14 mouse cellular contexts compared by ENCODE assay signal in genomic region chr15:77161382-77161781, GRCm38 (mm10).
DNase-seq lines count a peak whose midpoint lies in the region; ATAC-seq and TF ChIP-seq lines count a peak whose summit lies in the region.
"Had no signal": no experiment of that assay in that cellular context is flagged by ENCODE, and none has a peak within 500 bp of the region (broad histone marks: within the 10 kb centered on the region; RNA-seq: fewer than 3 reads in every experiment).

No protein-coding gene starts in this region.

- H3K9me3 ChIP-seq in embryonic facial prominence, embryonic 13.5 days, result no peaks in the 10 kb centered on the region
- H3K9me3 ChIP-seq in kidney, embryonic 16.5 days (ENCODE audit: low read length), result no peaks in the 10 kb centered on the region
- H3K9me3 ChIP-seq: hindbrain, embryonic 10.5 days; neural tube, embryonic 13.5 days had no signal

- H3K4me3 ChIP-seq in kidney, adult 2 months (ENCODE audit: insufficient read depth, low read depth, low read length), result no peak overlapping the region
- H3K4me3 ChIP-seq in embryonic facial prominence, embryonic 13.5 days, result no peak overlapping the region
- H3K4me3 ChIP-seq in kidney, embryonic 16.5 days (ENCODE audit: low read length), result no peak overlapping the region
- H3K4me3 ChIP-seq: hindbrain, embryonic 10.5 days; layer of hippocampus, adult 2 months; neural tube, embryonic 13.5 days had no signal

- no peaks in the 10 kb centered on the region for H3K27me3 ChIP-seq in kidney, adult 2 months (replicated peaks; ENCODE audit: control insufficient read depth, insufficient read depth, low read length)
- no peaks in the 10 kb centered on the region for H3K27me3 ChIP-seq in embryonic facial prominence, embryonic 13.5 days
- H3K27me3 ChIP-seq in kidney, embryonic 16.5 days (ENCODE audit: insufficient read depth, low read length), result no peaks in the 10 kb centered on the region
- H3K27me3 ChIP-seq: neural tube, embryonic 13.5 days had no signal

- TF ChIP-seq CTCF in kidney, adult 2 months (conservative IDR thresholded peaks at IDR 0.05; ENCODE audit: insufficient read depth, insufficient read length, low read depth, low read length), result no peak

- 54% methylated on average over 5 of the region's 5 CpGs for WGBS in kidney, adult 2 months
- WGBS in embryonic facial prominence, embryonic 13.5 days, result 42% methylated on average over 5 of the region's 5 CpGs
- whole genome bisulfite sequencing in kidney, embryonic 16.5 days, result 37% methylated on average over 5 of the region's 5 CpGs

- no peaks in the 10 kb centered on the region for H3K36me3 ChIP-seq in kidney, adult 2 months (ENCODE audit: control insufficient read depth, insufficient read depth, low read length)
- H3K36me3 ChIP-seq in embryonic facial prominence, embryonic 13.5 days, result no peaks in the 10 kb centered on the region
- no peaks in the 10 kb centered on the region for H3K36me3 ChIP-seq in kidney, embryonic 16.5 days (ENCODE audit: insufficient read depth, low read length)
- H3K36me3 ChIP-seq: hindbrain, embryonic 10.5 days; neural tube, embryonic 13.5 days had no signal

- no peak overlapping the region for H3K27ac ChIP-seq in kidney, adult 2 months (ENCODE audit: insufficient read depth, low read depth, low read length)
- peak overlapping the region; percentile 45; the same call in 1 of the 2 replicates for H3K27ac ChIP-seq in embryonic facial prominence, embryonic 13.5 days
- H3K27ac ChIP-seq in kidney, embryonic 16.5 days (ENCODE audit: low read length), result peak overlapping the region; percentile 59
- H3K27ac ChIP-seq: hindbrain, embryonic 10.5 days; layer of hippocampus, adult 2 months; neural tube, embryonic 13.5 days had no signal

- TF ChIP-seq POLR2A in kidney, adult 2 months (IDR thresholded peaks at IDR 0.05; ENCODE audit: low read depth, low read length), result no peak

- H3K9ac ChIP-seq in embryonic facial prominence, embryonic 13.5 days, result no peak overlapping the region; the same call in 1 of the 2 replicates
- no peak overlapping the region; the same call in 1 of the 2 replicates for H3K9ac ChIP-seq in kidney, embryonic 16.5 days (replicated peaks; ENCODE audit: low read length)
- H3K9ac ChIP-seq: neural tube, embryonic 13.5 days had no signal

- no peak for ATAC-seq in embryonic facial prominence, embryonic 13.5 days (ENCODE audit: insufficient number of reproducible peaks, insufficient read depth, low FRiP score, low TSS enrichment, low read depth)
- peak; percentile 78 for ATAC-seq in kidney, embryonic 16.5 days (ENCODE audit: low FRiP score, low TSS enrichment)

- DNase-seq in kidney, adult 2 months, result peak; percentile 25
- DNase-seq in kidney, adult 8-10 months, result no peak
- DNase-seq in lung, postnatal 25 days (ENCODE audit: low spot score), result peak; percentile 38
- DNase-seq in layer of hippocampus, adult 9-11 months, result no peak
- no peak for DNase-seq in left cerebral cortex, adult 18-20 months (ENCODE audit: low spot score in 2 of 2)
- DNase-seq in urinary bladder, postnatal 10 days (ENCODE audit: low spot score), result no peak
- DNase-seq: right cerebral cortex, postnatal 14 days had no signal

- H3K4me2 ChIP-seq in embryonic facial prominence, embryonic 13.5 days, result no peak overlapping the region
- H3K4me2 ChIP-seq in kidney, embryonic 16.5 days (replicated peaks; ENCODE audit: low read depth, low read length), result no peak overlapping the region
- H3K4me2 ChIP-seq: liver, embryonic 11.5 days; midbrain, embryonic 11.5 days; neural tube, embryonic 13.5 days had no signal

- peaks cover 6% of the 10 kb centered on the region; the same call in 1 of the 2 replicates for H3K4me1 ChIP-seq in kidney, adult 2 months (ENCODE audit: control insufficient read depth, insufficient read depth, low read length)
- peaks cover 45% of the 10 kb centered on the region for H3K4me1 ChIP-seq in embryonic facial prominence, embryonic 13.5 days
- H3K4me1 ChIP-seq in kidney, embryonic 16.5 days (ENCODE audit: insufficient read depth, low read length), result peaks cover 40% of the 10 kb centered on the region

Comparison
In these comparisons a context has a peak if more than half of its experiments do, and no peak if none do; other contexts are left out.
1. DNase-seq: peak in kidney, adult 2 months (single experiment) and lung, postnatal 25 days (single experiment); none in kidney, adult 8-10 months (0 of 2), layer of hippocampus, adult 9-11 months (single experiment), left cerebral cortex, adult 18-20 months (0 of 2) and urinary bladder, postnatal 10 days (single experiment).